ENCODE assay signal across 19 mouse cellular contexts in genomic region chr9:43368781-43369180, GRCm38 (mm10). TPM values are rescaled to one million over a fixed set of nuclear protein-coding genes. Genes with fewer than 3 reads are reported as not detected.
DNase-seq lines count a peak whose midpoint lies in the region.
"Had no signal": no experiment of that assay in that cellular context is flagged by ENCODE, and none has a peak within 500 bp of the region (broad histone marks: within the 10 kb centered on the region; RNA-seq: fewer than 3 reads in every experiment).

No protein-coding gene starts in this region.

- DNase-seq in adrenal gland, adult (ENCODE audit: inconsistent age in 2 of 2, low spot score in 1 of 2), result peak; percentile 66 to 70
- no peak for DNase-seq in adrenal gland, postnatal 10 days
- DNase-seq in adrenal gland, adult 2 months, result peak; percentile 15
- no peak for DNase-seq in adrenal gland, adult 8-10 months
- DNase-seq: adrenal gland, postnatal 14 days; adrenal gland, postnatal 25 days; B cell, adult 2 months; cerebellum, adult 11 months; cerebellum, adult 11-12 months; cerebellum, adult 18-20 months; cerebellum, adult 2 months; cerebellum, adult 8-10 months; cerebellum, adult 9-10 months; cerebellum, adult 9-11 months had no signal

RNA-seq across cellular contexts. Expression of gene Trim29, which starts 58.1 kb away (rescaled TPM):
- under 1 TPM in 1 of 2 experiments, not detected in 1; 0.12 TPM for total RNA-seq in adrenal gland, postnatal 10 days (2021)
- total RNA-seq in adrenal gland, adult 2 months (2021), result under 1 TPM; 0.14 to 0.20 TPM
- polyA plus RNA-seq in adrenal gland, adult 2 months (2012; rRNA removed), result 0.10 and 0.37 TPM in 2 replicates
- total RNA-seq in adrenal gland, adult 8-10 months (2022), result under 1 TPM; 0.16 to 0.37 (median 0.22) TPM
- total RNA-seq: G1E, MEL had no signal
- polyA plus RNA-seq: activated CD4-positive, CD25-positive, alpha-beta regulatory T cell, adult 4 months; CD4-positive, CD25-positive, alpha-beta regulatory T cell, adult 4 months; G1E; Patski had no signal

Comparison
In these comparisons a context has a peak if more than half of its experiments do, and no peak if none do; other contexts are left out.
1. DNase-seq: peak in adrenal gland, adult (2 of 2) and adrenal gland, adult 2 months (single experiment); none in adrenal gland, postnatal 10 days (single experiment) and adrenal gland, adult 8-10 months (single experiment).